Mouse (Mus musculus): Measurements from ENCODE around the gene Actr3b. TPM values are rescaled to one million over a fixed set of nuclear protein-coding genes. Genes with fewer than 3 reads are reported as not detected.
"Not testable (repeated sequence)": the region's sequence is repeated elsewhere in the genome, so short reads cannot be mapped to it uniquely, and the experiment has no call there.

Actr3b gene
- total RNA-seq (2014; fragmentation: Nextera tagmentation) (0.44 and 1.7 TPM in 2 replicates), total RNA-seq (2017) (0.19 and 0.27 TPM in 2 replicates)

DNA sequence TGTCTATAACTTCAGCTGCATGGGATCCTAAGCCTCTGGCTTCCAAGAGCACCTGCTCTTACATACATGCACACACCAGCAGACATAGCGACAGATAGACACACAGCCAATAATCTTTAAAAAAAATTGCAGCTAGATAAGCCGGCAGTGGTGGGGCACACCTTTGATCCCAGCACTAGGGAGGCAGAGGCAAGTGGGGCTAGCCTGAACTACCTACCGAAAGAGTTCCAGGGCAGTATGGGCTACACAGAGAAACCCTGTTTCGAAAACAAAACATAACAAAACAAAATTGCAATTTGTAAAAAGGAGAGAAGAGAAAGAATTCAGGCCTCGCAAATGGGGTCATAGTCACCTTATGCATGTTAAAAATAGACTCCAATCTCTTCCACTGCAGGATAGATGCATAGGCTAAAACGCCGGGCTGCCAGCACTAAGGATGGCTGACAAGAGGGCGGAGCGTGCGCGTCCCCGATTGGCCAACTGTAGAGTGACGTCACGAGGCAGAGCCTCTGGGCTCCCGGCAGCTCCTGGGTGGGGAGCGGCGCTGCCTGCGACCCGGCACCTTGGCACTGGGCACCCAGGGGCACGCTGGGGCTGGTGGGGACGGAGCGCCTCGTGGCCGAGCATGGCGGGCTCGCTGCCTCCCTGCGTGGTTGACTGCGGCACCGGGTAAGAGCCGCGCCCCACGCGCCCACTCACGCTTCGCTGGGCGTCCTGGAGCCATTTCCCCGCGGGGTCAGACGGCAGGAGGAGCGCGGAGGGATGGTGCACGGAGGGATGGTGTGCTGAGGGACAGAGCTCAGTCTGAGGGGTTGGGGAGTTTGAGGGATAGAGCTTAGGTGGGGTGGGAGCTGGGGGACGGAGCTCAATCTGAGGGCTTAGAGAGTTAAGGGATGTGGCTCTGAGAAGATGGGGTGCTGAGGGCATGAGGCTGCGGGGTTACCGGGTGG lies at the start of gene Actr3b:
Gene Actr3b, plus strand, starts transcription at position 538 of the 950 bp plus-strand sequence.
- ATAC-seq (replicated peaks; ENCODE audit: low FRiP score, low TSS enrichment, poor library complexity, severe bottlenecking): peak; percentile 98

DNA sequence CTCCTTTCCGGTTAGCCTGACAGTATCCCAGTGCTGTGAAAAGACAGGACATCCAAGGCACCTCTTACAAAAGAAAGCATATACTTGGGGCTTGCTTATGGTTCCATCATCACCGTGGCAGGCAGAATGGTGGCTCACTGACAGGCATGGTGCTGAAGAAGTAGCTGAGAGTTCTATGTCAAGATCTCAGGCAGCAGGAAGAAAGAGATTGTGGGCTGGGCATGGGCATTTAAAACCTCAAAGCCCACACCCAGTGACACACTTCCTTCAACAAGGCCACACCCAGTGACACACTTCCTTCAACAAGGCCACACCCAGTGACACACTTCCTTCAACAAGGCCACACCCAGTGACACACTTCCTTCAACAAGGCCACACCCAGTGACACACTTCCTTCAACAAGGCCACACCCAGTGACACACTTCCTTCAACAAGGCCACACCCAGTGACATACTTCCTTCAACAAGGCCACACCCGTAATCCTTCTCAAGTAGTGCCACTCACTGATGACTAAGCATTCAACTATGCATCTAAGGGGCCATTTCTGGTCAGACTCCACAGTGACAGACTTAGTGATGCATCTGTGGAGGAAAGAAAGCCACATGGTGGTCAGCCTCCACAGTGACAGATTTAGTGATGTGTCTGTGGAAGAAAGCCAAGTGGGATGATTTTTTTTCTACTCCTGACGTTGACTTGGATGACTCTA lies 46.6 kb upstream of the Actr3b start:
- ATAC-seq (replicated peaks; ENCODE audit: low FRiP score, low TSS enrichment, poor library complexity, severe bottlenecking): not testable (repeated sequence)

DNA sequence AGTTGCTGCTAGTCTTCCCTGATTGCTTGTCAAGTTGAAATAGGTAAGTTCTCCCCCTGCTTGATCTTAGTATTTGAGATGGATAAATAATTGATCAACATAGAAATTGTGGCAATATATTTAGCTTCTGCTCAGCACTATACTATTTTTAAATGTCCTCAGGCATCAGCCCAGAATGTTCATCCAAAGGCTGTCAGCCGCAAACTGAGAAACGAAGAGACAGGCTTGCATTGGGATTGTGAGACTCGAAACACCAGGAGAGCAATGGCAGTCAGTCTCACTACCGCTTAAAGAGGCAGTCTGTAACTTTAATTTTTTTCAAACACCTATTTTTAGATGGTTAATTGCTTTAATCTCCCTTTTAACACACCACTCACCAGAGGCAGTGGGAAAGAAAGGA lies 40.4 kb upstream of the Actr3b start:
- ATAC-seq (replicated peaks; ENCODE audit: low FRiP score, low TSS enrichment, poor library complexity, severe bottlenecking): no peak

DNA sequence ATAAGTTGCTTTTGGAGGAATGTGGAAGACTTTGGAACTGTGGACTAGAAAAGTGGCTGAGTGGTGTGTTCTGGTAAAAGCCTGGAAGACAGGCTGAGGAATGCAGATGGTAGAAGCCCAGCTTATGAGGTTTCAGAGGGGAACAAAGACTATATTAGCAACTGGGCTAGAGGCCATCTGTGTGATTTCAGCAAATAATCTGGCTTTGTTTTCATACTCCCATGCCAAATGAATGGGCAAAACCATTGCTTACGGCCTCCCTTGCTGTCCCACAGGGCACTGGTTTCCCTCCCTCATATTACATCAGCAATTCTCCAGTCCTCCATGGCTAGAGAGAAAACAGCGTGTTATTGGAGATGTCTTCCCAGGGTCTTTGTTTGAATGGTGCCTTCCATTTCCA lies 36.8 kb upstream of the Actr3b start:
- no peak for ATAC-seq (replicated peaks; ENCODE audit: low FRiP score, low TSS enrichment, poor library complexity, severe bottlenecking)

DNA sequence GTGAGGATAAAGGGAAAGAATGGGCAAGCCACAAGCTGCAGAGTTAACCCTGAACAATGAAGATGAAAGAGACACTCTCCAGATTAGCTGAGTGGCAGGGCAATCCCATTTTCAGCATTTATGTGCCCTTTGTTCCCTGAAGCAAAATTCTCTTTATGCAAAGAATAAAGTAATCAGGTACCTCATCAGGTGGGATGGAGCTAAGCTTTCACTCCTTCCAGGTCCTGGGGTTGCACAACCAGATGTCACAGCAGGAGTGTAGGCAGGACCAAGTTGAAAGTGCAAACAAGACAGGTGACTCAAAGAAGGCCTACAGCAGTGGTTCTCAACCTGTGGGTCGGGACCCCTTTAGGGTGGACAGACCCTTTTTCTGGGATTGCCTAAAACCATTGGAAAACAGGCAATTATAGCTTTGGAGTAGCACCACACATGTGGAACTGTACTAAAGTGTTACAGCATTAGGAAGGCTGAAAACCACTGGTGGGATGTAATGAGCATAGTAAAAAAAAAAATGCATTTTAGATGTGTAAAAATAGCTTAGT lies 35.6 kb upstream of the Actr3b start:
- no peak for ATAC-seq (replicated peaks; ENCODE audit: low FRiP score, low TSS enrichment, poor library complexity, severe bottlenecking)

DNA sequence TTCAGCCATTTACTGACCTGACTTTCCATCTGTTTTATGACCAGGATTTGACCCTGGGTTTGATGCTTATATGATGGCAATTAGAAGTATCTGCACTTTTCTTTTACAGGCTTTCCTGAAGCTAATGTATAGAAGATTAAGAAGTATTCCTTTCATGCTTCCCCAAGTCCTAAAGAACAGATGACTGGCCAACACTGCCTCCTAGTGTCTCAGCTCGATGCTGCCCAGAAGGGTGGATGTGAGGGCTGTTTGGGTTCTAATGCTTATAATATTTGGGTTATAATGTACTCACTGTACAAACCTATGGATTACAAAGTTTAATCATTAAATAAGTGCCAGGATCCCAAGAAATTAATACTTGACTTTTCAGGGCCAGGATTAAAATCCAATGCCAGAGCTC lies 25.5 kb upstream of the Actr3b start:
- peak; percentile 63; the same call in 1 of the 2 replicates for ATAC-seq (replicated peaks; ENCODE audit: low FRiP score, low TSS enrichment, poor library complexity, severe bottlenecking)

DNA sequence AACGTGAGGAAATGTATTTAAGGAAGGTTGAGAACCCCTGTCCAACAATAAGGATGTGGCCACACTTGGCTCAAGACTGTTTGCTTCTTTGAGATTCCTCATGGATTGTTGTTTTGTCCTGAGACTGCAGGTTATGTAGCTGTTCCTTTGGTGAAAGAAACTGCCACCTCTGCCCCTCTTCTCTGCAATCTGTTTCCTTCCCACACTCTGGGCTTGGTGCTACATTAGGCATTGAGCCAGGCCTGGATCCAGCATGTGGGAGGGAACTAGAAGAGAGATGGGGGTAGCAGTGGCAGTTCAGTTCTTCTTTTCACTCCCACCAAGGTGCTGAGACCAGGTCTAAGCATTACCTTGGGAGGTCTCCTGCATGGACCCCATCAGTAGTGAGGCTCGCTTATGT lies 23.9 kb upstream of the Actr3b start:
- no peak for ATAC-seq (replicated peaks; ENCODE audit: low FRiP score, low TSS enrichment, poor library complexity, severe bottlenecking)

DNA sequence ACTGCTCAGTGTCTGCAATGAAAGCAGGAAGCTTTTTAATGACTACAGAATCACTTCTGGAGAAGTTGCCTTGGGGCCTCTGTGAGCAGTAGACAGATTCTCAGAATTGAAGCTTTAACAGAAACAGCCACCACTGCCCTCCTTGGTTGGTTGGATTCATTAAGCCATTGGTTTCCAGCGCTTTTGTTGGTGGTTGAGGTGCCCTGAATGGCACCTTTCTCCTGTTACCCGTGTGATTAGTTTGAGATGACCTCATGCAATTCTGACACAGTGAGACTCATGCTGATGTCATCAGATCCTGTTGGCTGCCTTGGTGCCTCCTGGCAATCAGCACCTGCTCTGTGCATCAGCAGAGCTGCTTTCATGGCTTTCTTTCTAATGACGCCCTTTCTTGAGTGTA lies 21.3 kb upstream of the Actr3b start:
- no peak for ATAC-seq (replicated peaks; ENCODE audit: low FRiP score, low TSS enrichment, poor library complexity, severe bottlenecking)

DNA sequence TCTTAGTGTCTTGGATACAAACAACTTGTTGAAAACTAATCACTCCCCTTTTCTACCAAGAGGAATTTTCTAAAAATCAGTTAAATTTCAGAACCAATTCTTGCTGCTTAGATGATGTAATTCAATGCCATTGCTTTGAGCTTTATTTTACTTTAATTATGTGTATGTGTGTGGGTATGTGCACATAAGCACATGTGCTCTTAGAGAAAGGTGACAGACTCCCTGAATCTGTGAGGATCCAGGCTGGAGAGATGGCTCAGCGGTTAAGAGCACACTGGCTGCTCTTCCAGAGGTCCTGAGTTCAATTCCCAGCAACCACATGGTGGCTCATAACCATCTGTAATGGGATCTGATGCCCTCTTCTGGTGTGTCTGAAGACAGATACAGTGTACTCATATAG lies 20.9 kb upstream of the Actr3b start:
- ATAC-seq (replicated peaks; ENCODE audit: low FRiP score, low TSS enrichment, poor library complexity, severe bottlenecking): not testable (repeated sequence)

DNA sequence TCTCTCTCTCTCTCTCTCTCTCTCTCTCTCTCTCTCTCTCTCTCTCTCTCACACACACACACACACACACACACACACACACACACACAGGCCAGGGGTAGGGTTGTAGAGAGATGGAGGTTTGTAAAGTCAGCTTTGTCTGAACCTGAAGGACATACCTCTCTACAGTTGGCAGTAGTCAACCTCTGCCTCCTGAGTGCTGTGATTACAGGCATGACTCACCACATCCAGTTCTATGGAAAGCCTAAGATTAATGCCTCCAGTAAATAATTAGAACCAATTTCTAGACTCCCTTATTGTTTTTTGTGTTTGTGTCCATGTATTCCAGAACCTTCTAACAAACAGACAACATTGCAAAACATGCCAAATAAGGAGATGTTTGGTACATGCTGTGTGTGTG lies 11.9 kb upstream of the Actr3b start:
- no peak for ATAC-seq (replicated peaks; ENCODE audit: low FRiP score, low TSS enrichment, poor library complexity, severe bottlenecking)

DNA sequence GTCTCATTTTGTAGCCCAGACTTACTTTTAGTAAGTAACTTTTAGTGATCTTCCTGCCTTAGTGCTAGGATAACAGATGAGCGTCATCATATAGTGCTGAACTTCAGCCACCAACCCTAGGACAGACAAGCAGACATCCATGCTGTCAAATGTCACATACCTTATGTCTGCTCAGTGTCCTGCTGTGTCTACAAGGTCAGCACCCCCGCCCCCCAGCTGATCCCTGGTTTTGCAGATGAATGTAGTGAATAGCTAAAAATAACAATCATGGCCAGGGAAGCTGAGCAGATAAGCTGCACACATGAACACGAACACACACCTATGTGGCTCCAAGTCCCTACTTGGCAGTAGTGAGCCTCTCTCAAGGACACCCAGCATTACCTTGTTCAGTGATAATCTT lies 11.2 kb upstream of the Actr3b start:
- no peak for ATAC-seq (replicated peaks; ENCODE audit: low FRiP score, low TSS enrichment, poor library complexity, severe bottlenecking)

DNA sequence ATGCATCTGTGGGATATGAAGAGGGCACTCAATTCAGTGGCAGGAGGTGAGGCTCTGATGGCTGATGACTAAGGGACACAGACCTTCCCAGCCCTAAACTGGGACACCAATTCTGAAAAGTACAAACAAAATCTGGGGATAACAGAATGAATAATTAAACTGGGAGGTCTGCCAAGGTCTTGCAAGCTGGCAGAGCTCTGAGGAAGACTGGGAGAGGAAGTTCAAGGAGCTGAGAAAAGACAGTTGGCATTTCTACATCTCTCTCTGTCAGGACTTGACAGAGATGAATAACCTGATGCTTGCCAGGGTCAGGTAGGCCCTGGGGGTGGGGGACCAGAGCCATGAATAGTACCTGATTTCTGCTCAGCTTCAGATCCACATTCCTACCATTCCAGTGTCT lies 8.2 kb upstream of the Actr3b start:
- no peak for ATAC-seq (replicated peaks; ENCODE audit: low FRiP score, low TSS enrichment, poor library complexity, severe bottlenecking)

DNA sequence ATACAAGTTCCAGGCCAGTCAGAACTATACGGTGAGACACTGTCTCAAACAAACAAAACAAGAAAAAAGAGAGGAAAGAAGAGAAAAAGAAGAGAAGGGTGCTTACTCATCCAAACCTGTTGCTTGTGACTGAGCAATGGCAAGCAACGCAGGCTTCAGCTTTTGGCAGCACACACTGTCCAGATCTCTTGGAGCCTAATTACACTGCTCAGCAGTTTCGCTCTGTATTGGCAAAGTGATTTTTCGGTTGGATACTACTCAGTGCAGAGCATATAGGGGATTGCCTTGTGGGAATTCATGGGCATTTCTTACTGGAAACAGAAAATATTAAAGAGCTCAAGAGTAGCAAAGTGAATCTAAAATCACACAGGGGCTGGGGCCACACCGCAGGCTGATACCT lies 6.9 kb upstream of the Actr3b start:
- no peak for ATAC-seq (replicated peaks; ENCODE audit: low FRiP score, low TSS enrichment, poor library complexity, severe bottlenecking)

DNA sequence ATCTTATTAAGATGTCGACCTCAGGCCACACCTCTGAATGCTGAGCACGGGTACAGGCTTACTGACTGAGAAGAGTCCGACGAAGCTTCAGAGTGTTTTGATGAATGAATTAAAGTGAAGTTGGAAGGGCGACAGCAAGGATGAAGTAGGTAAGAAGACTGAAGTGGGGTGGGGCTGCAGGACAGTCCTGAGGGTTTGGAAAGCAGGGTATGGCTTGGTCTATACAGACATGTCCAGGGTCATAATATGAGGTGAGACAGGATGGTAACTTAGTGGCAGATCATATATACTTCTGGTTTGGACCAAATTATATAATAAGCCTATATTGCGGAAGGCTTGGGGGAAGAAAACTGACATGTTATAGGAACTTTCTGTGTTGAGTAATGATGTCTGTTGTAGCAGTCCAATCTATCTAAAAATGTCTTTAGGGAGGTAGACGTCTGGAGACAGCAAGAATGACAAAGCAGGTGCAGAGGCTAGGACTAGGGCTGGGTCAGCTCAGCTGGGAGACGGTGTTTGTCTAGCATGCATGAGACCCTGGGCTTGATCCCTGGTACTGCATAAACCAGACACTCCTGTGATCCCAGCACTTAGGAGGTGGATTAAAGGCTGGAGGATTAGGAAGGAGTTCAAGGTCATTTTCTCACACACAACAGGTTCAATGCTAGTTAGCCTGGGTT lies 6.1 kb upstream of the Actr3b start:
- no peak for ATAC-seq (replicated peaks; ENCODE audit: low FRiP score, low TSS enrichment, poor library complexity, severe bottlenecking)

DNA sequence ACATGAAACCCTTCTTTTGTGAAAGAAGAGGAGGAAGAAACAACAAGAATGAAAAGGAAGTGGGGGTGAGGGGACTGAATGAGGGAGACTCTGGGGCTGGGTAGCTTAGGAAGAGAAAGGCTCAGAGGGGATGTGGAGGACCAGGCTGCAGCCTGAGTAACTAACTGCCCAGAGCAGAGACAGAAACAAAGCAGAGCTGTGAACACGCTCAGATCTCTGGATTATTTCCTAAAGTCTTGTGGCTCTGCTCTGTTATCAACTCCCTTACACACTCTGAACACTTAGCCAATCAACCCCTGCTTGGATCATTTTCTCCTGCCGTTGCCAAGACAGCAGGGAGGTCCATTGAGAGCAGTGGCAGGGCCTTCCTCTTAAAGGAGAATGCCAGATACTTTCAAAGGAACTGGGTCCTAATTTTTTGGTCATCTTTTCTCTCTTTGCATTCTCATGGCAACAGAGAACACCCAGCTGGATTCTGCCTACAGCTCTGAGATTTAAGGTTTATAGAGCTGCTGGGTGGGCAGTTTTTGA lies 5.5 kb upstream of the Actr3b start:
- no peak for ATAC-seq (replicated peaks; ENCODE audit: low FRiP score, low TSS enrichment, poor library complexity, severe bottlenecking)

DNA sequence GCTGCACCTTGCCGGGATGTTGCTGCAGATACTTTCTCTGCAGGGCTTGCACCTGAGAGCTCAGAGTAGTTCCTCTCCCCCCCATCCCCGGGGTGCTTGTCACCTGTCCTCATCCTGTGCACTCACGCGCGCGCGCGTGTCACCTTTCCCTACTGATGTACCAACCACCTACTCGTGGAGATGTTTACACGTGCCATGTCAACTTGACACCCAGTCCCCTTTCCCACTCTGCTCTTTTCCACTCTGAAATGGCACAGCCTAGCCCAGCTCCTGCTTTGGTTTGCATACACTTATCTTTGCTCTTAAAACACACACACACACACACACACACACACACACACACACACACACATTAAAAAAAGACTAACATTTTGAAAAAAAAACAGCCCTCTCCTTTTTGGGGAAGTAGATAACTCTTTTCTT lies 624 bp downstream of the Actr3b start:
- ATAC-seq (replicated peaks; ENCODE audit: low FRiP score, low TSS enrichment, poor library complexity, severe bottlenecking): no peak

DNA sequence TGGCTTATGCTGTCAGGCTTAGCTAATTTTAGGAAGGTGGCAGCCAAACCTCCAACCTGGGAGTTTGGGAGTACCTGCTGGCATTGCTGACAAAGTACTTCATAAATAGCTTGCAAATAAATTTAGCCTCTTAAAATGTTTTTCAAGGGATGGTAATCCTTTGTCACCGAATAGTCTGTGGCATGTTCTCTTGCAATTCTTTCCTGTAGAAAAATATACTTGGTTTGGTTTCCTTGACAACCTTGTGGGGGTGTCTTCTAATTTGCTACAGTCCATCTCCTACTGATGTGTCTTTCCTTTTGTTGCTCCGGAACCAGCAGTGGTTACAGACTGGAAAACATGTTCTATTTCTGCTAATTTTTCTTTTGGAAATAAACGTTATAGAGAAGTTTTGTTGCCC lies 1.1 kb downstream of the Actr3b start:
- no peak for ATAC-seq (replicated peaks; ENCODE audit: low FRiP score, low TSS enrichment, poor library complexity, severe bottlenecking)

DNA sequence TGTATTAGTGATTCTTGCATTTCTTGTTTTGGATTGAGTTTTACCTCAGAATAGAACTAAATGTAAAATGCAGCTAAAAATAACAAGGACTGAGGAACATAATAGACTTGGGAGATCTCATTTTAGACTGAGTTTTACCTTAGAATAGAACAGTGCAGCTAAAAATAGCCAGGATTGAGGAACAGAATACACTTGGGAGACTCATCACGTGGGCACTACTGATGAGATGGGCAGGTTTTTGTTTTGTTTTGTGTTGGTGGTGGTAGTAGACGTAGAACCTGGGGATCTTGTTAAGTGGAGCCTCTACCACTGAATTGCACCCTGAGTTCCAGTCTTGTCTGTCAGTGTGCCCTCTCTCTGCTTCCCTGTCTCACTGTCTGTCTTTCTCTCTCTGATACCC lies 2.1 kb downstream of the Actr3b start:
- no peak for ATAC-seq (replicated peaks; ENCODE audit: low FRiP score, low TSS enrichment, poor library complexity, severe bottlenecking)

DNA sequence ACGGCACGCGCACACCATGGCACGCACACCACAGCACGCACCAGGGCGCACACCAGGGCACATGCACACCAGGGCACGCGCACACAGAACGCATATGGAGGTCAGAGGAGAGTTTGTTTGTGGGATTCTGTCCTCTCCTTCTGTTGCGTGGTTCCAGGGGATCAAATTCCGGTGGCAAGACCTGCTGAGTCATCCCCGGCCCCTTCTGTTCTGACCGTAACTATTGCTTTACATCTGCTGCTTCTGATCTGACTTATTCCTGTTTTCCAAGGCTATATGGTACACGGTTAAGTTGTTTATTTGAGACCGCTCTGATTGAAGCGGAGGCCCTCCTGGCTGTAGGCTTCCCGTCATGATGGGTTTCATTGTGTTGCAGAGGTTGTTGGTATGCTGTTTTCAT lies 9.2 kb downstream of the Actr3b start:
- ATAC-seq (replicated peaks; ENCODE audit: low FRiP score, low TSS enrichment, poor library complexity, severe bottlenecking): no peak

DNA sequence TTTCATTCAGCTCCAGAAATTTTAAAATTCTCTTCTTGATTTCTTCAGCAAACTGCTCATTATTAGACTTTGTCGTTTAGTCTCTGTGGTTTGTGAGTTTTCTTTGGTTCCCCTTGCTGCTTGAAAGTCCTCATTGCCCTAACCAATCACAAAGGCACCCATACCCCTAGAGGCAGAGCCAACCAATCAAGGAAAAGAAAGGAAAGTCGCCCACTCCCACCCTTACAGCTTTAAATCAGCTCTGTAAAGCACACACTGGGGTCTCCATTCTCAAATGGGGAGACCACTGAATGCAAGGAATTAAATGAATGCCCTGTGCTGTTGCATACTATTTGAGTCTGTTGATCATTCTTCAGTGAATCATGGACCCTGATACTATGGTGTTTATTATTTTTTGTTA lies 9.6 kb downstream of the Actr3b start:
- ATAC-seq (replicated peaks; ENCODE audit: low FRiP score, low TSS enrichment, poor library complexity, severe bottlenecking): no peak

Data from megakaryocyte-erythroid progenitor cell, adult 5-6 weeks (primary cell).